Mouse (Mus musculus): ENCODE data around the gene Rai1. TPM values are rescaled to one million over a fixed set of nuclear protein-coding genes. Genes with fewer than 3 reads are reported as not detected.

Rai1 gene
- polyA plus RNA-seq, 1 experiment = 35.1 TPM

Other genes starting within 250 kb of the Rai1 start
- gene Med9, start 156.8 kb upstream of the Rai1 start, polyA plus RNA-seq (2012; rRNA removed) = 19.9 and 23.0 TPM in 2 replicates
- 3.3 and 4.8 TPM in 2 replicates for gene Rasd1, start 140.1 kb upstream of the Rai1 start, polyA plus RNA-seq (2012; rRNA removed)
- 4.3 and 5.3 TPM in 2 replicates for gene Pemt, start 58.5 kb upstream of the Rai1 start, polyA plus RNA-seq (2012; rRNA removed)
- gene Srebf1, start 117.6 kb downstream of the Rai1 start, polyA plus RNA-seq (2012; rRNA removed) = 157 and 168 TPM in 2 replicates
- 71.5 and 86.7 TPM in 2 replicates for gene Tom1l2, start 247.9 kb downstream of the Rai1 start, polyA plus RNA-seq (2012; rRNA removed)
- 2.3 and 2.7 TPM in 2 replicates for gene Drc3, start 248.3 kb downstream of the Rai1 start, polyA plus RNA-seq (2012; rRNA removed)